Mouse (Mus musculus) midbrain, embryonic 15.5 days (tissue): Measurements from ENCODE around the gene A430078G23Rik. TPM values are rescaled to one million over a fixed set of nuclear protein-coding genes. Genes with fewer than 3 reads are reported as not detected.
A peak's percentile ranks its signal among the peaks of the same experiment; 100 is the strongest.

Experiments
- ATAC-seq: fragments of 200-750 bp; cut with Nextera tagmentation; replicated peaks from 2 replicates; pipeline ENCODE4 v1.8.0; 2017; ENCODE audit warnings: moderate TSS enrichment
- H3K27ac ChIP-seq: fragments of 300-500 bp; sonication (generic); 2 replicates; pipeline ENCODE4 v1.5.1; 2015; ENCODE audit warnings: mild to moderate bottlenecking, inconsistent platforms
- H3K27me3 ChIP-seq: fragments of 300-500 bp; sonication (generic); replicated peaks from 2 replicates; pipeline ENCODE4 v1.6.1; 2015; ENCODE audit warnings: inconsistent platforms
- H3K36me3 ChIP-seq: fragments of 300-500 bp; sonication (generic); replicated peaks from 2 replicates; pipeline ENCODE4 v1.6.1; 2015; ENCODE audit warnings: inconsistent platforms
- H3K4me1 ChIP-seq: fragments of 300-500 bp; sonication (generic); 2 replicates; pipeline ENCODE4 v1.6.1; 2015; ENCODE audit warnings: inconsistent platforms
- H3K4me2 ChIP-seq: fragments of 300-500 bp; sonication (generic); 2 replicates; pipeline ENCODE4 v1.6.1; 2015; ENCODE audit warnings: inconsistent platforms, mild to moderate bottlenecking, moderate library complexity
- H3K4me3 ChIP-seq: fragments of 300-500 bp; sonication (generic); 2 replicates; pipeline ENCODE4 v1.5.1; 2015; ENCODE audit warnings: mild to moderate bottlenecking, inconsistent platforms
- H3K9ac ChIP-seq: fragments of 300-500 bp; sonication (generic); 2 replicates; pipeline ENCODE4 v1.6.1; 2015; ENCODE audit warnings: mild to moderate bottlenecking, inconsistent platforms
- H3K9me3 ChIP-seq: fragments of 300-500 bp; sonication (generic); 2 replicates; pipeline ENCODE4 v1.6.1; 2016; ENCODE audit warnings: inconsistent platforms
- WGBS: fragments of 180-500 bp; shearing (Covaris S2); methylation state at CpG from one replicate; pipeline ENCODE4 v1.1.7; 2015; ENCODE audit warnings: mixed read lengths; 5-methylcytosine and 5-hydroxymethylcytosine counted together
- polyA plus RNA-seq: library from polyadenylated mRNA; unstranded; fragments of >200 nt; fragmentation: Nextera tagmentation; extraction: Ambion mirVana; gene quantifications from 2 replicates; pipeline ENCODE4 v1.2.1, GENCODE M21; 2015

The A430078G23Rik gene
- polyA plus RNA-seq, 1 experiment from 2014 or later, result not detected

- H3K4me1 ChIP-seq, result peaks cover 32% of the 10 kb centered on the region
- no peak overlapping the region for H3K27ac ChIP-seq
Measured at GRCm38 (mm10) chr8:3416846-3417245, 63.6 kb downstream of the A430078G23Rik start.

GRCm38 (mm10) chr8:3417455-3417854 is 64.2 kb downstream of the A430078G23Rik start:
- no peaks in the 10 kb centered on the region for H3K9me3 ChIP-seq
- H3K27me3 ChIP-seq, result no peaks in the 10 kb centered on the region
- no peak overlapping the region for H3K4me2 ChIP-seq
- no peak overlapping the region for H3K4me3 ChIP-seq
- peaks cover 32% of the 10 kb centered on the region for H3K4me1 ChIP-seq
- ATAC-seq, result peak; percentile 62
- H3K27ac ChIP-seq, result no peak overlapping the region
- WGBS, result 4% methylated on average over 8 of the region's 8 CpGs
- H3K36me3 ChIP-seq, result no peaks in the 10 kb centered on the region
- no peak overlapping the region for H3K9ac ChIP-seq

More at GRCm38 (mm10) chr8:3416846-3417245, 63.6 kb downstream of the A430078G23Rik start:
- no peak for ATAC-seq
- Histone ChIP-seq H3K4me3 (no peak overlapping the region), H3K9me3 (no peaks in the 10 kb centered on the region), H3K27me3 (no peaks in the 10 kb centered on the region), H3K4me2 (no peak overlapping the region), H3K9ac (no peak overlapping the region), H3K36me3 (no peaks in the 10 kb centered on the region)
- WGBS, result 23% methylated on average over 4 of the region's 4 CpGs

GRCm38 (mm10) chr8:3418101-3418500 is 64.9 kb downstream of the A430078G23Rik start:
- H3K4me2 ChIP-seq, result no peak overlapping the region
- H3K27ac ChIP-seq, result no peak overlapping the region

GRCm38 (mm10) chr8:3420105-3420706 is 67.0 kb downstream of the A430078G23Rik start:
- 89% methylated on average over 10 of the region's 10 CpGs for WGBS
- ATAC-seq, result no peak
- Histone ChIP-seq H3K4me1 (peaks cover 25% of the 10 kb centered on the region), H3K27me3 (no peaks in the 10 kb centered on the region), H3K36me3 (no peaks in the 10 kb centered on the region), H3K9ac (no peak overlapping the region), H3K4me3 (no peak overlapping the region), H3K9me3 (no peaks in the 10 kb centered on the region), H3K4me2 (no peak overlapping the region), H3K27ac (no peak overlapping the region)

More at GRCm38 (mm10) chr8:3418101-3418500, 64.9 kb downstream of the A430078G23Rik start:
- Histone ChIP-seq H3K27me3 (no peaks in the 10 kb centered on the region), H3K4me3 (no peak overlapping the region), H3K4me1 (peaks cover 32% of the 10 kb centered on the region), H3K36me3 (no peaks in the 10 kb centered on the region), H3K9me3 (no peaks in the 10 kb centered on the region), H3K9ac (no peak overlapping the region)
- no peak for ATAC-seq
- 87% methylated on average over 1 of the region's 1 CpGs for WGBS

GRCm38 (mm10) chr8:3421507-3421906 is 68.3 kb downstream of the A430078G23Rik start:
- Histone ChIP-seq H3K9me3 (no peaks in the 10 kb centered on the region), H3K4me3 (no peak overlapping the region), H3K4me2 (no peak overlapping the region), H3K4me1 (peaks cover 19% of the 10 kb centered on the region), H3K9ac (no peak overlapping the region), H3K27ac (no peak overlapping the region), H3K27me3 (no peaks in the 10 kb centered on the region), H3K36me3 (no peaks in the 10 kb centered on the region)
- no peak for ATAC-seq
- WGBS, result 91% methylated on average over 5 of the region's 5 CpGs

- WGBS, result 93% methylated on average over 5 of the region's 5 CpGs
- Histone ChIP-seq H3K4me3 (no peak overlapping the region), H3K9me3 (no peaks in the 10 kb centered on the region), H3K9ac (no peak overlapping the region), H3K4me1 (no peaks in the 10 kb centered on the region), H3K36me3 (0 out of 2 replicates have a peak, but pooled peaks cover 5% of the 10 kb centered on the region), H3K4me2 (no peak overlapping the region), H3K27ac (no peak overlapping the region), H3K27me3 (no peaks in the 10 kb centered on the region)
- no peak for ATAC-seq
Measured at GRCm38 (mm10) chr8:3425217-3425616, 72.0 kb downstream of the A430078G23Rik start.

- H3K4me2 ChIP-seq, result no peak overlapping the region
- H3K9me3 ChIP-seq, result no peaks in the 10 kb centered on the region
- WGBS, result 87% methylated on average over 3 of the region's 3 CpGs
- no peaks in the 10 kb centered on the region for H3K4me1 ChIP-seq
- H3K4me3 ChIP-seq, result no peak overlapping the region
- no peak overlapping the region for H3K27ac ChIP-seq
- H3K27me3 ChIP-seq, result no peaks in the 10 kb centered on the region
- no peak for ATAC-seq
- 0 out of 2 replicates have a peak, but pooled peaks cover 5% of the 10 kb centered on the region for H3K36me3 ChIP-seq
- no peak overlapping the region for H3K9ac ChIP-seq
Measured at GRCm38 (mm10) chr8:3426211-3426610, 73.0 kb downstream of the A430078G23Rik start.

GRCm38 (mm10) chr8:3428426-3428825 is 75.2 kb downstream of the A430078G23Rik start:
- no peak overlapping the region for H3K9ac ChIP-seq
- no peaks in the 10 kb centered on the region for H3K4me1 ChIP-seq
- no peak overlapping the region for H3K4me3 ChIP-seq
- no peak for ATAC-seq
- H3K27me3 ChIP-seq, result no peaks in the 10 kb centered on the region
- H3K9me3 ChIP-seq, result no peaks in the 10 kb centered on the region
- no peak overlapping the region for H3K27ac ChIP-seq
- H3K36me3 ChIP-seq, result peaks cover 9% of the 10 kb centered on the region
- WGBS, result 89% methylated on average over 2 of the region's 2 CpGs
- H3K4me2 ChIP-seq, result no peak overlapping the region

GRCm38 (mm10) chr8:3429966-3430365 is 76.8 kb downstream of the A430078G23Rik start:
- H3K36me3 ChIP-seq, result peaks cover 13% of the 10 kb centered on the region
- H3K27me3 ChIP-seq, result no peaks in the 10 kb centered on the region
- no peak overlapping the region for H3K9ac ChIP-seq
- H3K27ac ChIP-seq, result no peak overlapping the region
- WGBS, result 78% methylated on average over 2 of the region's 2 CpGs
- H3K4me3 ChIP-seq, result no peak overlapping the region
- H3K9me3 ChIP-seq, result no peaks in the 10 kb centered on the region
- H3K4me1 ChIP-seq, result no peaks in the 10 kb centered on the region
- ATAC-seq, result no peak
- no peak overlapping the region for H3K4me2 ChIP-seq

- Histone ChIP-seq H3K9me3 (no peaks in the 10 kb centered on the region), H3K4me3 (no peak overlapping the region), H3K4me1 (no peaks in the 10 kb centered on the region), H3K27me3 (no peaks in the 10 kb centered on the region), H3K9ac (no peak overlapping the region), H3K27ac (no peak overlapping the region), H3K36me3 (peaks cover 19% of the 10 kb centered on the region), H3K4me2 (no peak overlapping the region)
- WGBS, result 94% methylated on average over 3 of the region's 3 CpGs
- no peak for ATAC-seq
Measured at GRCm38 (mm10) chr8:3431113-3431512, 77.9 kb downstream of the A430078G23Rik start.

- no peak for ATAC-seq
- Histone ChIP-seq H3K27ac (no peak overlapping the region), H3K27me3 (no peaks in the 10 kb centered on the region), H3K36me3 (peaks cover 48% of the 10 kb centered on the region), H3K4me3 (no peak overlapping the region), H3K4me2 (no peak overlapping the region), H3K9me3 (no peaks in the 10 kb centered on the region), H3K4me1 (no peaks in the 10 kb centered on the region), H3K9ac (no peak overlapping the region)
- WGBS, result 63% methylated on average over 6 of the region's 6 CpGs
Measured at GRCm38 (mm10) chr8:3436492-3436891, 83.3 kb downstream of the A430078G23Rik start.

- Histone ChIP-seq H3K9me3 (no peaks in the 10 kb centered on the region), H3K9ac (no peak overlapping the region), H3K4me3 (no peak overlapping the region), H3K27me3 (no peaks in the 10 kb centered on the region), H3K27ac (no peak overlapping the region), H3K36me3 (peaks cover 40% of the 10 kb centered on the region), H3K4me1 (no peaks in the 10 kb centered on the region), H3K4me2 (no peak overlapping the region)
- no peak for ATAC-seq
- 74% methylated on average over 12 of the region's 12 CpGs for WGBS
Measured at GRCm38 (mm10) chr8:3439510-3439909, 86.3 kb downstream of the A430078G23Rik start.
